Mouse (Mus musculus) brain, embryonic 18.5 days (tissue): Measurements from ENCODE around the gene Spcs2.

Experiments
- DNase-seq: peaks from one replicate; pipeline ENCODE4 v3.0.0-alpha.2; 2012; ENCODE audit warnings: low read depth, low spot score

The Spcs2 gene

DNA sequence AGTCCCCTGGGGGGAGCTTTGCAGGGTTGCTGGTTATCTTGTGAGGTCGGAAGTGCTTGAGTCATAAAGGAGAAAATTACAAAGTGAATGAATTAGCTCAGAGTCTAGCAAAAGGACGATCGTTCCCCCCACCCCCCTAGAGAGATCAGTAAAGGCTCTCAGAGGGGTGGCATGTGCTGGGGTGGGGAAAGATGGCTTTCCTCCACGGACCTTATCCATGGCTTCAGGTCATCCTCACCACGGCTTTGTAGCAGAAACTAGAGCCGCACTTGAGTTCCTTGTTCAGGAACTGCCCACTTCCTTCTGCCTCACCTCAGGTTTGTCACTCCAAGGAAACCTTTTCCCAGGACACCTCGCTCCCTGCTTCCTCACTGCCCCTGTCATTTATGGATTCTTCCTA lies at the start of gene Spcs2:
Gene Spcs2 (minus strand): TSS at position 101 of the 400 bp plus-strand sequence.
- no peak for DNase-seq

DNA sequence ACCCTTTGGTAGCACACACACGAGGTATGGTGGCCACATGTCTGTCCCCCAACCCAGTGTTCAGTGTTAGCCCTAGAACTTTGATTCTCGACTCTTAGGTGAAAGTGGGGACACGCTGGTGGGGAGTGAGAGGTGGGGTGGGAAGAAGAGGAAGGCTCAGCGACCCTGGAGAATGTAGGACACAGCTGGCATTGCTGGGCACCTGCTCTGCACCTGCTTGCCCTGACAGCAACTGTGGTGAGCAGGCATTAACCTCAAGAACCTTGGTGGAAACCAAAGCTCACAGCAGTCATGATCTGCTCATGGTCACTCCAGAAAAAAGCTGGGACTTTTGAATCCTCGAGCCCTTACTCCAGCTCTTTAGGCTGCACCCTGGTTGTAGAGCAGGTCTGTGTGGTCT lies 47.8 kb upstream of the Spcs2 start:
- no peak for DNase-seq

DNA sequence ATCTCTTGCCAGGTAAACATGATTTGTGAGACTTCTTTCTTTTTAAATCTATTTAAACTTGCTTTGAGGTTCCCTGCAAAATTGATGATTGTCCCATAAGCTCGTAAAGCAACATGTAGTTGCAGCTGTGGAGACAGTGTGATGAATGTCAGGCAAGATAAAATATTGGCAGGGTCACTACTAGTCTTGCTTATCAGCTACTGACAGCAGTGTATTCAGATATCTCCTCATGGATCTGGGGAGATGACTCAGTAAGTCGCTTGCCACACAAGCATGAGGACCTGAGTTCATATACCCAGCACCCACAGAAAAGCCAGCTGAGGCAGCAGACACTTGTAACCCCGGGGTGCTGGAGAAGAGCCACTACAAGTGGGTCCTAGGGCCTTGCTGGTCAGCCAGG lies 44.2 kb upstream of the Spcs2 start:
- no peak for DNase-seq

DNA sequence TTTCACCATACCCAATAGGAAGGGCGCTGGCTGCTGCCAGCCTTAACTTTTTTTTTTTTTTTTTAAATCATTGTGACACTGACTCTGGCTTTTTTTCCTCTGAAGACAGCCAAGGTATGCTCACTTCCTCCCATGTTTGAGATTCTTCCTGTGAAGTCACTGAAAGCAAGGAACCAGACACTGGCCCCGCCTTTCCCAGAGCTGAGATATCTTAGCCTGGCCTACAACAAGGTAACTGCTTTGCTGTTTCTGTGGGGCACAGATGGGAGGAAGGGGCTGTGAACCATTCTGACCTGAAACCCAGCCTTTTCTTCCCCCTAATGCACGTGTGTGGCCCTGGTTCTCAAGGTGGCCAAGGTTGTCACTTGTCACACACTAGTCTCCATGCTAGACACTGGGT lies 43.1 kb upstream of the Spcs2 start:
- no peak for DNase-seq

DNA sequence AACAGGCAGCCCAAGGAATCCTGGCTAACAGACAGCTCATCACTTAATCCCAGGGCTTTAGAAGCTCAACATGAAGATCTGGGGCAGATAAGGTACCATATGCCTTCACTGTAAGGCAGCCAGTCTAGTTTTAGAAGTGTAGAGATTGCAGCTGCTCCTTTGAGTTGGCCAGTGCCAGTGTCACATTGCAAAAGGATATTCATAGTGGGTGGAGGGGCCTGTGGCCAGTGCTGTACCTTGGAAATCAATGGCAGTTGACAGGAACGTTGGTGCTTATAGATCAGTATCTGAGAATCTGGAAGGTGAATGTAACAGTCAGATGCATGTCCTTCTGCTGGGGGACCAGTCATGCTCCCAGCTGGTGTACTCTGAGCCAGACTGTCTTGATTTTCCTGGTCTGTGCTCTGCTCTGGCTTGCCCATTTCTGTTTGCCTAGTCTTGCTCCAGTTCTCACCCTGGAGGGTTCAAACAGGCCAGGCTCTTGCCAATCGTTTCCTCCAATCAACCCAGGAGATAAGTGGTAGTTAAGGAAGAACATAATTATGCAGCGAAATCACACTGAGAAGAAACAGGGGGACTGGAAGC lies 41.3 kb upstream of the Spcs2 start:
- DNase-seq = no peak

DNA sequence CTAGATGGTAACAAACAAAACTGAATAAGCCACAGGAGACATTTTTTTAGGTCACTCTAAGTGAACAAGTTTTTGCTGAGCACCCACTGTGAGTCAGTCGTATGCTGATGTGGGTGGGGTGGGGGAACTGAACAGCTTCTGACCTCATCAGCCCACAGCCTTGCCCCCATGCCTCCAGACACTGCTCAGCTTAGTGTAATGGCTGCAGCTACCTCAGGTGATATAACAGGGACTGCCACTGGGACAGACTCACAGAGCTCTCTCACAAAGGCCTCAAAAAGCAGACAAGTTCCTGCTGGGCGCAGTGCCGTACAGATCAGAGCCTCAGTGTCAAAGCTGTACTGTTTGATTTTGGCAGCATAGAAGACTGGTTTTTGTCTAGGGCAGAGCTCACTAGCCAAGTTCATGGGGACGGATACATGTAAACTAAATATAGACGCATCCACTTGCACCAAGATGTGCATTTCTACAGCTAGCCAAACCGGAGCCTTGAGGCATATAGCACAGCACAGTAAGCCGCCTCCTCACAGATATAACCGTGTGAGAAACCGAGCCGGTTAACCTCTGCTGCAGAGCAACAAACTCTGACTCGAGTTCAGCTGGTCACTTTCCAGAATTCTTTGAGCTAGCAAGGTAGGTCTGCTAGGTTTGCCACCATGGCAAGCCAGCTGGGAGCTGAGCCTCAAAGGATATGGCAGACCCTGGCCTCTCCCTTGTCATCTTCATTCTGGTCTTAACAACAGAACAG lies 39.8 kb upstream of the Spcs2 start:
- DNase-seq = no peak

DNA sequence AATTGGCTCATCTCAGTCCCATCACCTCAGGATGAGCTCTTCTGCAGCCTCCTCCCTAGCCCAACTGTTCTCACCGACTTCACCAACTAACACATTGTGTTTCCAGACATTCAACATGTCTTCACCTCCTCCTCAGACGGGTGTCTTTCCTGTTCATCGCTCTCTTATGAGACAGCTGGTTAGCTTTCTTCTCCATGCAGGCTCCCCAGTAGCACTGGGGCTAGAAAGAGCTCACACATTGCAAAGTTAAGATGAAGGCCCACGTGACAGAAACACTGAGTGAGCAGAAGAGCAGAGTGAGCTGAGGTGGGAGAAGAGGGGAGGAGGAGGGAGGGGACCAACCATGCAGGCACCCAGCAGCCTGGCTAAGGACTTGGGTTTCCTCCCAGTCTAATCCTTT lies 38.9 kb upstream of the Spcs2 start:
- DNase-seq = no peak

DNA sequence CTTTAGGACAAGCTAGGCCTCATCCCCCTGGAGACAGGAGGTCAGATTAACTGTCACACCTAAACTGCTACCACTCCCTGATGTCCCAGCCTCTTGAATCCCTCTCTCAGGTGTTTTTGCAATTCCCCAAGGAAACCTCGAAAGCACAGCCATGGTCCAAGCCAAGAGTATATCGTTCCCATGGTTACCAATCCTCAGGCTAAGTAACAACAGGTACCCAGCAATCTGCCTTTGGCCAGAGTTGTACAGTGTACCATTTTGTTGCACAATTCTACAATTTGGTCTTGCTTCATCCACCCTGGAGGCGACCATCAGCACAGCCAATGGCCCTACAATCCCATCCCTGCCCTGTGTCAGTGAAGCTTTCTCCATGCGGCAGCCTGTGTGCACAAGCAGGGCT lies 33.6 kb upstream of the Spcs2 start:
- DNase-seq = no peak

DNA sequence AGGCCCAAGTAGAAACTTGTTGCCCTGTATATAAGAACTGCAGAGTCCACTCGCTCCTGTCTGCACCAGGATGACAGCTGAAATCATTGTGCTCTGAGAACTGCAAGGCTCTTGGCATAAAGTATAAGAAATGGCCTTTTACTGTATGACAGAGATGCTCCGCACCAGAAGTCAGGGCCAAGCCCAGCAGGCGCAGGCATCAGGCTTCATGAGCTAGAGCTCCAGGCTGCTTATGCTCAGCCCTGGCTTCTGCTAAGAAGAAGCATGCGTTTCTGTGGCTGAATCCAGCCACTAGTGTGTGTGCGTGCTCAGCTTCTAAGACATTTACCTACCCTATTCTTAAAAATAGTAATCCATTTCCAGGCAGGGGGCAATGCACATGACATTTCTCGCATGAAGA lies 31.2 kb upstream of the Spcs2 start:
- DNase-seq = no peak

DNA sequence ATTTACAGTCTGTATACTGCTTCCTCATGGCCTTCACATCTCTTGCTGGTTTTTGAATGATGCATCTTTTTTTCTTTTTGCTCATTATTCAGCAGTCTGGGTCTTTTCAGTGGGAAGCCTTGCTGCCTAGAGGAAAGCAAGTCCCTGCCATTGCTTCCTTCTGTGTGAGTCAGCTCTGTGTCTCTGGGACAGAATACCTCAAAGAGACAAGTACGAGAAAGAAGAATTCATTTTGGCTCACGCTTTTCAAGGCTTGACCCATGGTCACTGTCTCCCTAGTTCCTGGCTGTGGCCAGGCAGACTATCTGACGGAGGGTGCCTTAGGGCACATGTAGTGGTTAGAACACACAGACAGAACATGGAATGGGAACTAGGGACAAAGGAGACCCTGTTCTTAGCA lies 30.7 kb upstream of the Spcs2 start:
- no peak for DNase-seq

DNA sequence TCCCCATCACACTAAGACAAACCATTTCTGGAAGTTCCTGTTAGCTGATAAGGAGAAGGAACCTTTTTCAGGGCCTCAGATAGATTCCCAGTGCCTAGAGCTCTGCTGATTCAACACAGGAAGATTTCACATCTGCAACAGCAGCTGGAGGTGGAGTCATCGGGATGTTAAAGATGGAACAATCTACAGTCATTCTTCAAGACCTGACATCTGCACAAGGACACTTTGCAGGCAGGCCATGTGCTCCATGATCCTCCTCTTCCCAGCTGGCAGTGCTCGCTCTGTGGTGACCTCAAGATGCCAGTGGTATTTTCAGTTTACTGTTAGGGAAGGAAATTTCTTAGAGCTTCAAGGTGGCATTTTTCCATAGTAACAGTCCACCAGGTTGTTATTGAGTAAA lies 29.1 kb upstream of the Spcs2 start:
- DNase-seq = no peak

DNA sequence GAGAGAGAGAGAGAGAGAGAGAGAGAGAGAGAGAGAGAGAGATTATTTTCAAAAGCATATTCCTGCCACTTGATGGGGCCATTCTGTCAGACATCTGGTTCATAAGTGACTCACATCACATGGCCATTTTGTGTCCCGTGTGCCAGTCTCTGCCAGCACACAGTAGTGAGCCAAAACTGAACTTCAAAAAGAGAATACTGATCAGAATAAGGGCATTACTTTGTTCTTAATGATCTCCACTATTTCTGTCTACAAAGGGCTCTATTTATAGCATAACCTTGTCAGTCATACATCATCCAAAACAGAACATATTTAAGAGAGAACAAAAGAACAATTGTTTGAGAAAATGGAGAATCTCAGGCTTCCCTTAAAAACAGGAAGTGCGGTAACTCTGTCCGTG lies 28.2 kb upstream of the Spcs2 start:
- no peak for DNase-seq

DNA sequence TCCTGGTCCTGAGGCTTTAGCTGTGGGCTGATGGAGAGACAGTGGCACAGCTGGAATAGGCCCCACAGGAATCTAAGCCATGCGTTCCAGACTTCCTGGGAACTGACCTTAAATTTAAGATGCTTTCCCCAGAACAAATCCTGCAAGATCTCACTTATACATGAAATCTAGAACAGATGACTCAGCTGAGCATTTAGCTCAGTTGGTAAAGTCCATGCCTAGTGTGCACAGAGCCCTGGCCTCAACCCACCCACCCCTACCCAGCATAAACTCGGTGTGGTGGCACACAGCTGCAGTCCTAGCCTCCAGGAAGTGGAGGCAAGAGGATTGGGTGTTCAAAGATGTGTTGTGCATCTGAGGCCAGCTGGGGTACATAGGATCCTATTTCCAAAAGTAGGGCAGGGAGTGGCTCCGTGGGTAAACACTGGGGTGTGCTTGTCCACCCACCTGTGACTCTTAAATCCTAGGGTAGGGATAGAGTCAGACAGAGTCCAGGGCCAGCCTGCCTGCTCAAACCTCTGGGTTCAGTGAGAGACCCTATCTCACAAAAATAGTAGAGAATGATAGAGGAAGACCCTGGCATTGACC lies 27.0 kb upstream of the Spcs2 start:
- DNase-seq = no peak

DNA sequence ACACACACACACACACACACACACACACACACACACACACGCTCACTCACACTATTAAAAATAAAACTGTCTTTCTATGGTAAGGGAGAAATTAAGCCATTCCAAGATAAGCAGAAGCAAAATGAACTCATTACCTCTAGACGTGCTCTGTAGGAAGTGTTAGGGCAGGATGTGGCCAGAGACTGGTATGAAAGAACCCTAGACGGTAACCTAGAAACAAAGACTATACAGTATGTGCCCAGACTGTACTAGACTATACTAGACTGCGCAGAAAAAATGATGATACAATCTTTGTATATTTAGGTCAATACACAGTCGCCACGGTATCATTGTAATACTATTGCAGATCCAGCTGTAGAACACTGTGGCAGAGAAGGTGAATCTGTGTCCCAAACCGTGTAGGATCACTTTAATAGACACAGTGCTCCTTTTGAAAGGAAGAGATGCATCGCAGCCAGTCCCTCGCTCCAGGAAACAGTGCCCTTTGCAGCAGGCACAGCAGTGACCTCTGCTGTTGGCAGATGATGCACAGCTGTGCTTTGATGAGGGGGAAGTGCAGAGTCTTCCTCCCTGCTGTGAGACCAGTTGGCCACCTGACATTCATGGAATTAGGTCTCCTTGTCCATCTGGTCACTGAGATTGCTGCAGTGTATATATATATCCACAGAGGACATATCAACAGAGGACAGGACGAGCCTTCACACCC lies 26.1 kb upstream of the Spcs2 start:
- DNase-seq = no peak

DNA sequence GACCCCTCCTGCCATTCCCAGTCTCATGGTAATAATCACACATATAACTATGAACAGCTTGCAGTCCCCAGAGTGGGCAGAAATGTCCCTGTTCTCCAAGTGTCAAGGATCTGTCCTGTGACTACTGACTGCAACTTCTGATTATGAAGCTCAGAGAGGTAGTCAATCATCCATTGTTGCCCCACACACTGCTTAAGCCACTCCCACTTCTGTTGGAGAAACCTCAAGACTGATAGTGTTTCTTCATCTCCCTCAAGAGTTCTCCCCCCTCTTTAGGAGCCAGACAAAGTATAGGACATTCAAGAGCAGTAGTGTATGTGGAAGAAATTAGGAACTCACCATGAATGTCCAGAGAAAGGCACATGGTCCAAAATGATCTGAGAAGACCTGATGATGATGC lies 24.5 kb upstream of the Spcs2 start:
- DNase-seq = no peak

DNA sequence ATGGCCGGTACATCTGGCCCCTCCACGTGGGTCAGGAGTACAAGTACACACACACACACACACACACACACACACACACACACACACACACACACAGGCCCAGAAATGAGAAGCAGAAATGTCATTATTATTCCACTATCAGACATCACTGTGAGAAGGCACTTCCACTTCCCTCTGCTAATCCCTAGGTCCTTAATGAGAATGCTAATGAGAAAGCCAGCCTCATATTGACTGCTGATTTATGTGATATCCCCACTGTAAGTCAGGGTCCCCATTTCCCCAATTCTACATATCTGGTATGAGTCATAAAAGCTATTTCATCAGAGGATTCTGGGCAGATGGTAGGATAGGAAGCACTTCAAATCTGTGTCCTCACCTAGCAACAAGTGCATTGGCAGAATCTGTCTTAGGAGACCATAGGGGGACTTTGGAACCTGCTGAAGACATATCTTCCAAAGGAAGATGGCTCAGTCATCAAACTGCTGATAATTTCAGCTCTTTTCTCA lies 24.0 kb upstream of the Spcs2 start:
- no peak for DNase-seq

DNA sequence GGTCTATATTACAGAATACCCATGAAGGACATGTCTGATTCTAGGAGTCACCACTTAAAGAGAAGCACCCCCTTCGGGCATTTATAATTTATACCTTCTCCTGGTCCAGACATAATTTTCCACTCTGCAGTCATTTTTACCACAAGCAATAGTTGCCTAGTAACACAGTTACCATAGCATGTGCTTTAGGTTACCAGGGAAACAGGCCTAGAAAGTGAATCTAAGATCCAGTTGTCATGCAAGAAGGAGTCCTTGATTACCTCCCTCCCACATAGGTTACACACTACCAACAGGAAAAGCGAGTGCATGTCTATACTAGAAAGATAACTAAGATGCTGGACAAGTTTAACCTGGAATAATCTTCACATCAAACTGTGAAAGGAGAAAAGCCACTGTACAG lies 15.0 kb upstream of the Spcs2 start:
- peak; percentile 55 for DNase-seq

DNA sequence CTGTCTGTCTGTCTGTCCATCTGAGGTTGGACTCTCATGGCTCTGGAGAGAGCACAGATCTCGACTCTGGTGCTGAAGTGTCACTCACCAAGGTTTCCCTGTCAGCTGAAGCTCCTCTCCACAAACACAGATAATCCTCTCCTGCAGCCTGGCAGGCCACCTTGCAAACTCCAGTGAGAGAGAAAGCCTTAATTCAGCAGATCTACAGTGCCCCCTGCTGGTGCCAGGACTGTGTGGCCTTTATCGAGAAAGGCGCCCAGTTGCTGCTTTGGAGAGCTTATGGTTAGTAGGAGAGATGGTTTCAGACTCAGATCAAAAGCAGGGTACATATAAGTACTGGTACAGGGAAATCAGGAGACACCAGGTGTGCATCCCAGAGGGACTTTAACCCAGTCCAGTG lies 13.1 kb upstream of the Spcs2 start:
- DNase-seq = peak; percentile 52

DNA sequence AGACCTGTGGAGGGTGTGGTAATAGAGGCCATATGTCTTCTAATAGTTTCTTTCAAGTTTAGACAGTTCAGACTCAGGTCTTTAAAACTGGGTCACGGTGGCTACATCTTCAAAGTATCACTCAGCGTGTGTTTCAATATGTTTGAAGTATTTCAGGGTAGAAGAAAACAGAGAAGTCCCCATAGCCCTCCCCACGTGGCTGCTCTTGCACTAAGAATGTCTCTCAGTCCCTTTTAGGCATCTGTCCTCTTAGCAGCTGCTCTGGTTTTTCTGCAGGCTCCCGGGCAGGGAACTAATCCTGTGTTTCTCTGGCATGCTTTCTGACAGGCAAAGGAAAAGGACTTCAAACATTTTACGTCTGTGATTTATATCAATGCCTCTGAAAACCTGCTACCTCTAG lies 12.6 kb upstream of the Spcs2 start:
- no peak for DNase-seq

DNA sequence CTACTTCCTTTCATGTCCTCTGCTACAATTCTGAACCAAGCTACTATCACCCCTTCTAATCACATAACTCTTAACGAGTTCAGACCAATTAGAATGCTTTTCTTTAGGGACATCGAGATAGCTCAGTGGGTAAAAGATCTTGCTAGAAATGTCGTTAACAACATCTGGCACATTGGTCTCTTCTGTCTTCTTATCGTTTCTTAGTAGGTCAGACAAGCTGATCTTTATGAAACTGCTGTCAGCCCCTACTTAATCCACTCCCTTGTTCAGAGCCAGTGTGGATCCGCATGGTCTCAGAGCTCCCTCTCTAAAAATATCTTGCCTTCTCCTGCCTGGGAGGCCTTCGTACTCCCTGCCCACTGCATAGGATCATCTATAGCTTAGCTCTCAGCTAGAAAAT lies 10.7 kb upstream of the Spcs2 start:
- no peak for DNase-seq

DNA sequence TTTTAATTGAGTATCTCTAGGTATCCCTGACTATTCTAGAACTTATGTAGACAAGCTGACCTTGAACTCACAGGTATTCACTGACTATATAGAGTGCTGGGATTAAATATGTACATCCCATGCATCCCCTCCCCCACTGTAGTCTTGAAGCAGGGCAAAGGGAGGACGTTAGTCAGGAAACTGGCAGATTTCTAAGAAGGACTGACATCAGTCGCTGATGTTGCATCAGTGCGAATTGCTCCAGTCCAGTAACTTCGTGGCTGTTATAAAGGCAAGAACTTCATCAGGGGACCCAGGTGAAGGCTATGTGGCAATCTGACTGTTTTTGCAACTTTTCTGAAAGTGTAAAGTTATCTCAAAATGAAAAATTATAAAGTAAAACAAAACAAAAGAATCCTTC lies 6.0 kb upstream of the Spcs2 start:
- no peak for DNase-seq

DNA sequence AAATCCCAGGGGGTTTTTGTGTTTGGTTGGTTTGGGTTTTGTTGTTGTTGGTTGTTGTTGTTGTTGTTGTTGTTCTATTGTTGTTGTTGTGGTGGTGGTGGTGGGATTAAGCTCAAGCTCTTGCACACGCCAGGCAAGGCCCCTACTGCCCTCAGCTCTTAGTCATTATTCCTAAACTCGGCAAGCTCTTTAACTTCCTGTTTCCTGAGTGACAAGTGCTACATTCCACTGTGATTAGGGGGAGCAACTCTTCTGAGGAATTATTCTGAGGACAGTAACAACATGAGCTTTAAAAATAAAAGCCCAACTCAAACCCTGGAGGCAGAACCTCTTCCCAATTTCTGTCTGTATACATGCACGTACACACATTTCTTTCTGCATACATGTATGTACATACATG lies 2.0 kb upstream of the Spcs2 start:
- DNase-seq = no peak
